Mouse (Mus musculus) splenic B cell, adult 2 months (primary cell): ENCODE results near the gene Ntn1.

ENCODE experiments used
- DNase-seq: peaks from one replicate; pipeline ENCODE4 v3.0.0-alpha.2; 2011; ENCODE audit warnings: low read depth, low spot score
- H3K27me3 ChIP-seq: 2 replicates; pipeline ENCODE4 v1.6.1; 2012; ENCODE audit warnings: mild to moderate bottlenecking, low read length, moderate library complexity, mixed read lengths; ENCODE audit not compliant: control insufficient read depth, poor library complexity, insufficient read depth, severe bottlenecking
- H3K36me3 ChIP-seq: 2 replicates; pipeline ENCODE4 v1.6.1; 2012; ENCODE audit warnings: mild to moderate bottlenecking, low read length, moderate library complexity, mixed read lengths; ENCODE audit not compliant: control insufficient read depth, poor library complexity, insufficient read depth, severe bottlenecking

Gene Ntn1

GRCm38 (mm10) chr11:68400727-68401219 lies at the start of gene Ntn1:
Ntn1 (minus strand) TSS chr11:68400823.
- no peak for DNase-seq
- Histone ChIP-seq H3K27me3 (no peaks in the 10 kb centered on the region), H3K36me3 (no peaks in the 10 kb centered on the region)

GRCm38 (mm10) chr11:68448356-68448755 lies 47.7 kb upstream of the Ntn1 start:
- DNase-seq = no peak
- peaks cover 2% of the 10 kb centered on the region for H3K36me3 ChIP-seq
- no peaks in the 10 kb centered on the region for H3K27me3 ChIP-seq

- Histone ChIP-seq H3K36me3 (peaks cover 2% of the 10 kb centered on the region; the same call in 1 of the 2 replicates), H3K27me3 (no peaks in the 10 kb centered on the region)
- DNase-seq = no peak
Measured at GRCm38 (mm10) chr11:68447242-68447641, 46.6 kb upstream of the Ntn1 start.

- H3K36me3 ChIP-seq = peaks cover 2% of the 10 kb centered on the region; the same call in 1 of the 2 replicates
- no peak for DNase-seq
Measured at GRCm38 (mm10) chr11:68446547-68446946, 45.9 kb upstream of the Ntn1 start.

GRCm38 (mm10) chr11:68445901-68446300 lies 45.3 kb upstream of the Ntn1 start:
- H3K27me3 ChIP-seq = no peaks in the 10 kb centered on the region
- peaks cover 2% of the 10 kb centered on the region; the same call in 1 of the 2 replicates for H3K36me3 ChIP-seq
- no peak for DNase-seq

More at GRCm38 (mm10) chr11:68446547-68446946, 45.9 kb upstream of the Ntn1 start:
- no peaks in the 10 kb centered on the region for H3K27me3 ChIP-seq

- no peak for DNase-seq
- Histone ChIP-seq H3K36me3 (no peaks in the 10 kb centered on the region; the same call in 1 of the 2 replicates), H3K27me3 (no peaks in the 10 kb centered on the region)
Measured at GRCm38 (mm10) chr11:68442983-68443638, 42.5 kb upstream of the Ntn1 start.

GRCm38 (mm10) chr11:68442346-68442745 lies 41.7 kb upstream of the Ntn1 start:
- DNase-seq = no peak
- Histone ChIP-seq H3K27me3 (no peaks in the 10 kb centered on the region), H3K36me3 (no peaks in the 10 kb centered on the region; the same call in 1 of the 2 replicates)

- no peak for DNase-seq
- H3K36me3 ChIP-seq = no peaks in the 10 kb centered on the region; the same call in 1 of the 2 replicates
- no peaks in the 10 kb centered on the region for H3K27me3 ChIP-seq
Measured at GRCm38 (mm10) chr11:68440965-68441364, 40.3 kb upstream of the Ntn1 start.

GRCm38 (mm10) chr11:68440100-68440499 lies 39.5 kb upstream of the Ntn1 start:
- Histone ChIP-seq H3K36me3 (no peaks in the 10 kb centered on the region; the same call in 1 of the 2 replicates), H3K27me3 (no peaks in the 10 kb centered on the region)
- DNase-seq = no peak

GRCm38 (mm10) chr11:68436376-68436775 lies 35.8 kb upstream of the Ntn1 start:
- H3K36me3 ChIP-seq = no peaks in the 10 kb centered on the region; the same call in 1 of the 2 replicates
- H3K27me3 ChIP-seq = no peaks in the 10 kb centered on the region
- DNase-seq = no peak

- Histone ChIP-seq H3K36me3 (no peaks in the 10 kb centered on the region; the same call in 1 of the 2 replicates), H3K27me3 (no peaks in the 10 kb centered on the region)
- peak; percentile 55 for DNase-seq
Measured at GRCm38 (mm10) chr11:68435601-68436000, 35.0 kb upstream of the Ntn1 start.

- no peaks in the 10 kb centered on the region for H3K36me3 ChIP-seq
- no peak for DNase-seq
- no peaks in the 10 kb centered on the region for H3K27me3 ChIP-seq
Measured at GRCm38 (mm10) chr11:68434697-68435096, 34.1 kb upstream of the Ntn1 start.

- Histone ChIP-seq H3K36me3 (no peaks in the 10 kb centered on the region), H3K27me3 (no peaks in the 10 kb centered on the region)
- no peak for DNase-seq
Measured at GRCm38 (mm10) chr11:68433534-68433933, 32.9 kb upstream of the Ntn1 start.

- H3K36me3 ChIP-seq = no peaks in the 10 kb centered on the region
- peak; percentile 24 for DNase-seq
- H3K27me3 ChIP-seq = no peaks in the 10 kb centered on the region
Measured at GRCm38 (mm10) chr11:68432361-68433021, 31.9 kb upstream of the Ntn1 start.

GRCm38 (mm10) chr11:68431699-68432360 lies 31.2 kb upstream of the Ntn1 start, which contains the start of gene Pik3r5:
Pik3r5 (plus strand) TSS chr11:68432121.
- peak; percentile 93 for DNase-seq
- H3K36me3 ChIP-seq = no peaks in the 10 kb centered on the region

More at GRCm38 (mm10) chr11:68431699-68432360, 31.2 kb upstream of the Ntn1 start, which contains the start of gene Pik3r5:
- H3K27me3 ChIP-seq = no peaks in the 10 kb centered on the region
